Mouse (Mus musculus) liver, postnatal 0 days (tissue): ENCODE measurements around the gene Sae1.

Experiments
- CTCF ChIP-seq: sonication (generic); IDR thresholded peaks from 2 replicates; pipeline ENCODE4 v1.5.1; 2016; ENCODE audit warnings: antibody characterized with exemption, low read depth
- EP300 ChIP-seq: IDR thresholded peaks from 2 replicates; pipeline ENCODE4 v1.6.1; 2016; ENCODE audit warnings: antibody characterized with exemption, low read depth, mild to moderate bottlenecking

DNA sequence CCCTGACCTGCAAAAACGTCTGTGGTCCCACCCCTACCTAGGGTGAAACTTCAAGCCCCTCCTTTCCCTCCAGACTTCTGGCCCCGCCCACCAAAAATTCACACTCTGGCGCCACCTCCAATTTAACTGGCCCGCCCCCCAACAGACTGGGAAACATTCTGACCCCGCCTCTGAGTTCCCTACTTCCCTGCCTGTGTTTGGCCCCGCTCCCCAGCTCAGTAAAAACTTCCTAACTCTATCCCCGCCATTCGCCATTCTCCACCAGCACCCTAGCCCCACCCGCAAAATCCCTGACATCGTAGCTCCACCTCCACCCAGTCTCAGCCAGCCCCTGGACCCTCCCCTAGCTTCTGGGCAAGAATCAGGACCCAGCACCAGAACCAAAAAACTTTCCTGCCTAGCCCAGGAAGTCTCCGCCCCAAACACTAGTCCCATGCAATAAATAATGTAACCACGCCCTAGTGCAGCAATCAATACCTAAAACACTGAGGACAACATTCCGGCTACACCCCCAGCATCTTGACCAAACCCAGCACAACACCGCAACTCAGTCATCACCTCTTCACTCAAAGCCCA lies 102.1 kb downstream of the Sae1 start:
- no peak for TF ChIP-seq EP300
- no peak for TF ChIP-seq CTCF
